Mouse (Mus musculus) brain, embryonic 14.5 days (tissue): ENCODE results near the gene Polr3g.
A peak's percentile ranks its signal among the peaks of the same experiment; 100 is the strongest.

Experiments
- CTCF ChIP-seq: fragments of 200-500 bp; IDR thresholded peaks from 2 replicates; pipeline ENCODE4 v1.5.1; 2012; ENCODE audit warnings: inconsistent platforms, mild to moderate bottlenecking, moderate library complexity, borderline replicate concordance; ENCODE audit not compliant: insufficient read depth, insufficient read length; ENCODE audit errors: extremely low read depth
- POLR2A ChIP-seq: fragments of 200-500 bp; IDR thresholded peaks from 2 replicates; pipeline ENCODE4 v1.6.1; 2012; ENCODE audit warnings: mild to moderate bottlenecking, inconsistent platforms, borderline replicate concordance; ENCODE audit not compliant: poor library complexity, insufficient read depth, insufficient read length, severe bottlenecking; ENCODE audit errors: extremely low read depth

GRCm38 (mm10) chr13:81641289-81642045 is 69.3 kb downstream of the Polr3g start:
- TF ChIP-seq CTCF = peak; percentile 77
- TF ChIP-seq POLR2A = no peak
